Mouse (Mus musculus): ENCODE measurements around the gene Dgkg.

Gene Dgkg

GRCm38 (mm10) chr16:22645256-22645655 is 11.8 kb downstream of the Dgkg start:
- DNase-seq (ENCODE audit: low spot score in 2 of 2) = no peak

GRCm38 (mm10) chr16:22643460-22643859 is 13.6 kb downstream of the Dgkg start:
- no peak for DNase-seq (ENCODE audit: low spot score in 2 of 2)

GRCm38 (mm10) chr16:22642953-22643352 is 14.1 kb downstream of the Dgkg start:
- DNase-seq (ENCODE audit: low spot score in 2 of 2) = no peak

- DNase-seq (ENCODE audit: low spot score in 2 of 2) = no peak
These were observed 15.0 kb downstream of the Dgkg start for GRCm38 (mm10) chr16:22642054-22642453.

GRCm38 (mm10) chr16:22641588-22641987 is 15.4 kb downstream of the Dgkg start:
- DNase-seq (ENCODE audit: low spot score in 2 of 2) = no peak

- no peak for DNase-seq (ENCODE audit: low spot score in 2 of 2)
These were observed 19.7 kb downstream of the Dgkg start for GRCm38 (mm10) chr16:22637311-22637710.

GRCm38 (mm10) chr16:22635706-22636105 is 21.3 kb downstream of the Dgkg start:
- no peak for DNase-seq (ENCODE audit: low spot score in 2 of 2)

- no peak for DNase-seq (ENCODE audit: low spot score in 2 of 2)
These were observed 24.0 kb downstream of the Dgkg start for GRCm38 (mm10) chr16:22633063-22633462.

- no peak for DNase-seq (ENCODE audit: low spot score in 2 of 2)
These were observed 26.7 kb downstream of the Dgkg start for GRCm38 (mm10) chr16:22630351-22630750.

- DNase-seq (ENCODE audit: low spot score in 2 of 2) = no peak
These were observed 27.1 kb downstream of the Dgkg start for GRCm38 (mm10) chr16:22629900-22630299.

- no peak for DNase-seq (ENCODE audit: low spot score in 2 of 2)
These were observed 31.0 kb downstream of the Dgkg start for GRCm38 (mm10) chr16:22625987-22626386.

GRCm38 (mm10) chr16:22625412-22625811 is 31.6 kb downstream of the Dgkg start:
- DNase-seq (ENCODE audit: low spot score in 2 of 2) = no peak

- no peak for DNase-seq (ENCODE audit: low spot score in 2 of 2)
These were observed 34.7 kb downstream of the Dgkg start for GRCm38 (mm10) chr16:22622286-22622685.

- no peak for DNase-seq (ENCODE audit: low spot score in 2 of 2)
These were observed 35.6 kb downstream of the Dgkg start for GRCm38 (mm10) chr16:22621299-22621920.

- DNase-seq (ENCODE audit: low spot score in 2 of 2) = no peak
These were observed 38.5 kb downstream of the Dgkg start for GRCm38 (mm10) chr16:22618424-22619056.

GRCm38 (mm10) chr16:22615805-22616204 is 41.2 kb downstream of the Dgkg start:
- no peak for DNase-seq (ENCODE audit: low spot score in 2 of 2)

- no peak for DNase-seq (ENCODE audit: low spot score in 2 of 2)
These were observed 43.6 kb downstream of the Dgkg start for GRCm38 (mm10) chr16:22613186-22614073.

- no peak for DNase-seq (ENCODE audit: low spot score in 2 of 2)
These were observed 49.0 kb downstream of the Dgkg start for GRCm38 (mm10) chr16:22608046-22608445.

GRCm38 (mm10) chr16:22606989-22607388 is 50.0 kb downstream of the Dgkg start:
- DNase-seq (ENCODE audit: low spot score in 2 of 2) = no peak

- peak; percentile 15 to 17 for DNase-seq (ENCODE audit: low spot score in 2 of 2)
These were observed 54.6 kb downstream of the Dgkg start for GRCm38 (mm10) chr16:22602399-22602798.

- no peak for DNase-seq (ENCODE audit: low spot score in 2 of 2)
These were observed 55.3 kb downstream of the Dgkg start for GRCm38 (mm10) chr16:22601756-22602155.

- no peak for DNase-seq (ENCODE audit: low spot score in 2 of 2)
These were observed 56.8 kb downstream of the Dgkg start for GRCm38 (mm10) chr16:22600108-22600699.
